Mouse (Mus musculus) left cerebral cortex, postnatal 25 days (tissue): ENCODE measurements around the gene Tfeb. TPM values are rescaled to one million over a fixed set of nuclear protein-coding genes. Genes with fewer than 3 reads are reported as not detected.

ENCODE experiments used
- DNase-seq, 2 experiments: peaks; one replicate each; pipeline ENCODE4 v3.0.0; 2022; ENCODE audit warnings: low spot score in 2 of 2, mixed read lengths in 1 of 2
- intact Hi-C: fragments of 180-260 bp; cut with DNase I; formaldehyde crosslinking; loops from one replicate; pipeline ENCODE4 v1.15.1; 2025
- total RNA-seq, 2 experiments: library from RNA; stranded (reverse); gene quantifications; 2 replicates each; pipeline ENCODE4 v1.2.3; 2021

The Tfeb gene
- total RNA-seq, 2 experiments from 2014 or later: 8.2 to 11.5 TPM

DNA sequence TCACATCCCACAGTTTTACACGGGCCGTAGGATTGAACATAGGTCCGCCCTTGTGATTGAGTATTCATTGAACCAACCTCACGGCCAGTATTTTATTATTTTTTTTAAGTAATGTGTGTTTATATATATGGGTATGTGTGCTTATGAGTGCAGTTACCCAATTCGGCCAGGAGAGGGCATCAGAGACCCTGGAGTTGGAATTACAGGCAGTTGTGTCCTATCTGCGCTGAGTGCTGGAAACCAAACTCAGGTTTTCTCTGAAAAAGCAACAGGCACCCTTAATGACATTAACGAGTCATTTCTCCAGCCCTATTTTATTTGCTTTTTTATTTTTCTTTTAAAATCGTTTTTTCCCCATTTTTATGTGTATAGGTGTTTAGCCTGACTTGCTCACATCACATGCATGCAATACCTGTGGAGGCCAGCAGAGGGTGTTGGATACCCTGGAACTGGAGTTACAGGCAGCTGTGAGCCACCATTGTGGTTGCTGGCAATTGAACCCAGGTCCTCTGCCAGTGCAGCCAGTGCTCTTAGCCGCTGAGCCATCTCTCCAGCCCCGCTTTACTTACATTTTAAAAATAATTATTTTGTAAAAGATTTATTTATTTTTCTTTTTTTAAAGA lies 8.0 kb downstream of the Tfeb start:
- intact Hi-C loops: no loop called here
- no peak for DNase-seq

DNA sequence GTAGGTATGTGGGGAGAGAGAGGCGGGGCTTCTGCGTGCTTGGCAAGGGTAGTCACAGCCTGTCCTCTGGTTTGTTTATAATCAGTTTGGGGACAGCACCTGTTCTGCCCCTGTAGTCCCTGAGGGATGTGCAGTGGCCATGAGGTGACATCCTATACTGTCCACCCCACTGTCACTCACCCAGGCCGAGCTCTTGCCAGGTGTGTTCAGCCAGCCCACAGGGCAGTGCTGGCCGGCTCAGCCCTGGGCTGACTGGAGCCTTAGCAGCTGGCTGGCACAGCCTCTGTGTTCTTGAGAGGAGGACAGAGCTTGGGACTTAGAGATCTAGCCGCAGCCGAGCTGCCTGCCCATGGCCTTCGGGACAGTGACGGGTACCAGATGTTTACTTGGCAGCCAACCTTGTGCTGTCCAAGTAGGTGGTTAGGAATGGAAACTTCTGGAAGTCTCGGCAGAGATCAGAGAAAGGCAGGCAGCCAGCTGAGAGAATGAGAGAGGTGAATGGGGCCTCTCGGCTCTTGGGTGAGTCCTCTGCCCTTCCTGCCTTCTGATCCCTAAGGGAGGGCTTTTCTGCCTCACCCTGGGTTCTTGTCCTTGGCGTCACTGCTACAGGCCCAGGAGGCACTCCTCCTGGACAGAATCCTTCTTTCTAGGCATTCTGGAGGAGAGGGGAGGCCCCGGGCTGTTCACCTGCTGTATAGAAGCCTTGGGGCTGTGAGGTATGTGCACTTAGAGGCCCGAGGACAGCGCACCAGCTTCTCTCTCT lies 12.1 kb downstream of the Tfeb start:
- DNase-seq: no peak
- intact Hi-C loops: no loop called here

- intact Hi-C loops: no loop called here
- no peak for DNase-seq
These were observed 12.8 kb downstream of the Tfeb start for GRCm38 (mm10) chr17:47749626-47750025.

GRCm38 (mm10) chr17:47750101-47750500 lies 13.3 kb downstream of the Tfeb start:
- DNase-seq: no peak
- intact Hi-C loops: no loop called here

DNA sequence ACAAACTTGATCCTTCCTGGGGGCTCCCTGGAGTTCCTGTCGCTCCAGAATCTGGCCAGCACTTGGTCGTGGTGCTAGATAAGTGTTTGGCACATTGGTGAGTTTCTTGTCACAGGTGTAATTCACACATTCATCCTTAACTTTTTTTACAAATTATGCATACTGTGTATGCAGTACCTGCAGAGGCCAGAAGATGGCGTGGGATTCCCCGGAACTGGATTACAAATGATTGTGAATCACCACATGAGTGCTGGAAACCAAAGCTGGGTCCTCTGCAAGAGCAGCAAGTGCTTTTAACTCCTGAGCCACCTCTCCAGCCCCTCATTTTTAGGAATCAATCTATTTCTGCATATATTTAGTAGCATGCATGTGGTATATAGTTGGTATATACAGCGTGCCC lies 15.0 kb downstream of the Tfeb start:
- intact Hi-C loops: no loop called here
- DNase-seq: no peak

GRCm38 (mm10) chr17:47753130-47753775 lies 16.4 kb downstream of the Tfeb start:
- DNase-seq: no peak
- intact Hi-C loops: no loop called here

DNA sequence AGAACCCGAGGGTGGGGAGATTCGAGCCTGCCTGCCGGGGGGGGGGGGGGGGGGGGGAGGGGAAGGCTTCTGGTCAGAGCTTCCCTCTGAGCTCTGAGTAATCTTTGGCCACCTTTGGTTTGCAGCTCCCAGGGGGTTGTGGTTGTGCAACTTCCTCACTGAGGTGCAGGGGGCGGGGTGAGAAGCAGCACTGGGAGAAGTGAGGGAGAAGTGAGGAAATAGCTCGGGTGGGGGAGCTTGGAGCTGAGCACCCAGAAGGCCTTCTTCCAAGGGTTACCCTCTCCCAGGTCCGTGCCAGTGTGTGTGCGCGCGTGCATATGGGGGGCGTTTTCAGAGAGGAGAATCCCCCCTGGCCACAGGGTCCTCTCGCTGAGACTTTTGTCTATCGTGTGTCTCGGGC lies 17.4 kb downstream of the Tfeb start:
- intact Hi-C loops: no loop called here
- no peak for DNase-seq

DNA sequence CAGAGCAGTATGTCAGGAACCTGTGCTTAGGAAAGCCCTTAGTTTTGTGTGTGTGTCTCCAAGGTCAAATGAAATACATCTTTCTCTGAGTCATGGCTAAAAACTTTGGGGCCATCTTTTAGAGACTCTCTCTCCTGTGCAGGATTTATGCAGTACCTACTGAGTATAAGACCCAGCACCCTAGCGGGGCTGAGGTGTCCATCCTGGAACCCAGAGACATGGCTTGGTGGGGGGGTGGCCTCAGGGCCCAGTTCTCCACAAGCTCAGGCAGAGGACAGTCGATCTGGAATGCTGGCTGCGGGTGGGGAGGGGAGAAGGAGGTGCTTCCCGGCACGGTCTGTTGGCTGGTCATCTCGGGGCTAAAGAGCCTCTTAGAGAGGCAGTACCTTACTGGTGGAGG lies 19.5 kb downstream of the Tfeb start:
- no peak for DNase-seq
- intact Hi-C loops: no loop called here

GRCm38 (mm10) chr17:47757056-47757610 lies 20.3 kb downstream of the Tfeb start:
- intact Hi-C loops: no loop called here
- no peak for DNase-seq

GRCm38 (mm10) chr17:47759702-47760410 lies 23.0 kb downstream of the Tfeb start:
- DNase-seq: peak; percentile 34 to 47

DNA sequence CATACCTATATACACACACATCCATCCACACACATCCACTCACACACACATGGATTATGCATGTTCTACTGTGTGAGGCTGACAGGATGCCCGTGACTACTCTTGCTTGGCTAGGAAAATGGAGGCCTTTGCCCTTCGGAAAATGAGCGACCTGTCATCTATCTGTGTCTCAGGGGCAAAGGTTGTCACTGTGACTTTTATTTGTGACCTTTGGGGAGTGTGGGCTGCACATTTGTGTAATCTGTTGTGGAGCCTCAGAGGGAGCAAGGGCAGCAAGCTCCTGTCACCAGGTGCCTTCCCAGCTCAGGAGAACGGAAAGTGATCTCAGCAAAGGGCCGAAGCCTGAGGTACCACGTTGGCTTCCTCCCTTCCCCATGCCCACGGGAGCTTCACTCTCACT lies 25.2 kb downstream of the Tfeb start:
- intact Hi-C loops: no loop called here
- DNase-seq: no peak

More at GRCm38 (mm10) chr17:47759702-47760410, 23.0 kb downstream of the Tfeb start:
- intact Hi-C loops: no loop called here

DNA sequence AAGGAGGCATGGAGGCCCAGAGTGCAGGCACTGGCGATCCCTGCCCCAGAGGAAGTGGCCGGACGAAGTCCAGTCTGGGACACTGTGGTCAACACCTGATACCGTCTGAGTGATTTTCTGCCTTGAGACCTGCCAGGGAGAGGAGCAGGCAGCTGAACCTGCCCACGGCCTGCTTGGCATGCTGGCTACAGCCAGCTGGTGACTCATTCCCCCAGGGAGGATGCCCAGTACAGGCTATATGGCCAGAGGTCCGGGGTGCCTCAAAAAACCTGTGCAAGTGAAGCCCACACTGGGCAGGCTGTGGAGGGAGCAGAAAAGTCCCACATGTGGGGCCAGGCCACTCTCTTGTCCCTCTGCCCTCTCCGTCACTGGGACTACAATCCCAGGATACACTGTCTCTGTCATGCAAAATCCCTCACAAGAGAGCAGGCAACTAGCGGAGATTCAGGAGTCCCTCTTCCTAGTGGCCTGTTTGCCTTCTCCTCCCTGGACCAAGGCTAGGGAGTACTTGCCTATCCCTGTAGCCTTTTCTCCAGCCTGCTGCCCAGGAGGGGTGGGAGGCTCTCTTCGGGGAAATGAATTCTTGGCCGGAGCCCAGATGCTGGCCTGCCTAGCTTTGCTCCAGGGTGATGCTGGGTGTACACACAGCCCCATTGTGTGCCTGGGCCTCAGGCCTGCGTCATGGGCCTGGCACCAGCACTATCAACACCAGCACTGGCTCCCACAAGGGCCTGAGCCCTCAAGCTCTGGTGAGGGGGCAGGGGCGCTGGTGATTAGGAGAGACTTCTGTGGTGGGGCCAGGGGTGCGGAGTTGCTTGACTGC lies 25.9 kb downstream of the Tfeb start:
- intact Hi-C loops: no loop called here
- DNase-seq: peak; percentile 55 to 79

DNA sequence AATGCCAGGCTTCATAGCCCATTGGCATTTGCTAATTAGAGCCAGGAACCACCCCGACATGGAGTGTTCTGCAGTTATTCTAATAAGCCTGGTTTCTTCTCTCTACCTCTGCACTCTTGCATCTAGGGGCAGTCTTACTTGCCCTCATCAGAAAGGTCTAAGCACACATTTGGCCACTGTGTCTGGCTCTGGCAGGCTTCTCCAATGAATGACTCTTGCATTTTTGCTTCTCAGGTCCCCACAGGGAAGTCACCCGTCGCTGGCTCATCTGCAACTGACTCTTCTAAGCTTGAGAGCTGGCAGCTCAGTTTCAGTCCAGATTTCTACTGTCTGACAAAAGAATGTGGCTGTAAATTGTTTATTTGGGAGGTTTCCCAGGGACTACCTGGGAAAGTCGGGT lies 29.2 kb downstream of the Tfeb start:
- DNase-seq: no peak
- intact Hi-C loops: no loop called here

- intact Hi-C loops: no loop called here
- no peak for DNase-seq
These were observed 29.7 kb downstream of the Tfeb start for GRCm38 (mm10) chr17:47766407-47767043.

GRCm38 (mm10) chr17:47767081-47767455 lies 30.2 kb downstream of the Tfeb start:
- DNase-seq: no peak
- intact Hi-C loops: no loop called here

DNA sequence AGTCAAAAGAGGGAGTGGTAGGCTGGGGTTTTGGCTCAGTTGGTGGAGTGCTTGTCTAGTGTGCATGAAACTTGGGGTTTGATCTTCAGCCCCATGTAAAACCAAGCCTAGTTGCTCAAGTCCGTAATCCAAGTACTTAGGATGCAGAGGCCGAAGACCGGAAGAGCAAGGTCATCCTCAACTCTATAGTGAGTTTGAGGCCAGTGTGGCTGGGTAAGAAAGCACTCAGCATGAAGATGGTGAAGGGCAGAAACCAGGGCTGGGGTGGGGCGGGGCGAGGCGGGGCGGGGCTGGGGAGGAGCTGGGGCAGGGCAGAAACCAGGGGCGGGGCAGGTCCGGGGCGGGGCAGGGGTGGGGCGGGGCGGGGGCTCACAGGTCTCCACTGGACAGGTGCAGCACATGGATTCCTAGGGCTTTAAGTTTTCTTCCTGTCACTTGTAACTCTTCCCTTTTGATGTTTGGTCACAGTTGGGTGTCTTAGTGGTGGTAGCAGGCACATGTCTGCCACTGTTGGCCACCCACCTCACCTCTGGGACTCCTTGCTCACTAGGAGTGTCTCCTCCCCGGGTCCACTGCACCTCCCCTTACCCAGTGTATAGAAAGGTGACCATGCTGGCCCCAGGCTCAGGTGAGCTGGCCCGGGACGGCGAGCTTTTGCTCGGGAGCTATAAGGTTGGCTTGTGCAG lies 30.8 kb downstream of the Tfeb start:
- no peak for DNase-seq
- intact Hi-C loops: no loop called here

- DNase-seq: peak in 1 of 2 experiments; percentile 59
- intact Hi-C loops: no loop called here
These were observed 32.0 kb downstream of the Tfeb start for GRCm38 (mm10) chr17:47768707-47769276.
